ENCODE assay signal across 23 mouse cellular contexts in the genomic region with DNA sequence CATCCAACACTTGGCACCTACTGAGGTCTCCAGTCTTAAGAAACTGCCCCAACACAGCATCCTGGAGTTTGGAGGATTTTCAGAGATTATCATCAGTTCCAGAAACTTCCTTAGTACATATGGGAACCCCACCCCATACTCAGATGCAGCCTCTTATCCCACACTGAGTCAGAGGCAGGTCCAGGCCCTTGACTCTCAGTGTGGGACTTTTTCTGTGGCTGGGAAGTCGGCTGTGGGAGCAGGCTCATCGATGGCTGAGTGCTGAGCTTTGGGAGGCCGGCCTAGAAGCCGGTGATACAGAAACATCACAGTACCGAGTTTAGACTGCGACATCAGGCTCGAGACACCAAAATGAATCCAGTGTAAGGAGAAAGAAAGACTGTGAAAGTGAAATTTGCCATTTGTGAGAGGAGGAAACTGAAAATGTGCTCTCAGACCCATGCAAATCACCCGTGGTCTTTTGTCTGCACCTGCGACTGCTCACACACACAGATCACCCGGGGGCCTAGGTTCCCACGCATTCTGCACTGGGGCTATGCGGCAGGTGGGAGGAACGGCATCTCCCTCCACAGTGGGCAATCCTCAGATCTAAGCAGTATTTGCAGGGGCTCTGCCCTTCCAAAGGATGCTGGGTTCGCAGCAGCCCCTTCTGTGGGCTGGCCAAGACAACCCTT. TPM values are rescaled to one million over a fixed set of nuclear protein-coding genes. Genes with fewer than 3 reads are reported as not detected.
DNase-seq lines count a peak whose midpoint lies in the region; TF ChIP-seq lines count a peak whose summit lies in the region.
"Had no signal": no experiment of that assay in that cellular context is flagged by ENCODE, and none has a peak within 500 bp of the region (broad histone marks: within the 10 kb centered on the region; RNA-seq: fewer than 3 reads in every experiment).

No protein-coding gene starts in this region.

- 67% methylated on average over 14 of the region's 14 CpGs for WGBS in bone marrow, adult 2 months

- TF ChIP-seq POLR2A in bone marrow, adult 2 months (IDR thresholded peaks at IDR 0.05; ENCODE audit: borderline replicate concordance, control insufficient read depth, low read depth, low read length): peak; percentile 54; the same call in 1 of the 2 replicates

- no peaks in the 10 kb centered on the region for H3K27me3 ChIP-seq in splenic B cell, adult 2 months (ENCODE audit: control insufficient read depth, insufficient read depth, low read length, poor library complexity, severe bottlenecking)
- H3K27me3 ChIP-seq: embryonic facial prominence, embryonic 15.5 days; heart, embryonic 15.5 days; hindbrain, embryonic 15.5 days had no signal

- no peaks in the 10 kb centered on the region for H3K36me3 ChIP-seq in splenic B cell, adult 2 months (ENCODE audit: control insufficient read depth, insufficient read depth, low read length, poor library complexity, severe bottlenecking)
- H3K36me3 ChIP-seq: embryonic facial prominence, embryonic 15.5 days; forebrain, embryonic 10.5 days; G1E; heart, embryonic 15.5 days; hindbrain, embryonic 15.5 days had no signal

- peak overlapping the region; percentile 51 for H3K27ac ChIP-seq in bone marrow, adult 2 months (ENCODE audit: control insufficient read depth, insufficient read depth, low read depth, low read length, poor library complexity)
- H3K27ac ChIP-seq: embryonic facial prominence, embryonic 15.5 days; forebrain, embryonic 10.5 days; gastrocnemius, adult 2 months; heart, embryonic 15.5 days; hindbrain, embryonic 15.5 days had no signal

- peaks cover 9% of the 10 kb centered on the region for H3K4me1 ChIP-seq in bone marrow, adult 2 months (ENCODE audit: control insufficient read depth, insufficient read depth, low read length)
- H3K4me1 ChIP-seq: embryonic facial prominence, embryonic 15.5 days; heart, embryonic 15.5 days; hindbrain, embryonic 15.5 days had no signal

- no peak overlapping the region for H3K4me3 ChIP-seq in bone marrow, adult 2 months (replicated peaks; ENCODE audit: control insufficient read depth, low read depth, low read length)
- H3K4me3 ChIP-seq: embryonic facial prominence, embryonic 15.5 days; erythroblast, embryonic 14.5 days; forebrain, embryonic 10.5 days; gastrocnemius, adult 2 months; heart, embryonic 15.5 days; hindbrain, embryonic 15.5 days had no signal

- intact Hi-C loops in left cerebral cortex, postnatal 14 days (cut with DNase I): no loop called here

- TF ChIP-seq CTCF in bone marrow, adult 2 months (IDR thresholded peaks at IDR 0.05; ENCODE audit: control insufficient read depth, insufficient read depth, low read length): no peak

- peak; percentile 74 for DNase-seq in heart, adult 11 months
- DNase-seq in heart, adult 9 months (ENCODE audit: low spot score in 2 of 2): no peak
- DNase-seq in A20 (ENCODE audit: low read depth, low spot score): peak; percentile 90
- DNase-seq in splenic B cell, adult 2 months (ENCODE audit: low read depth, low spot score): peak; percentile 73
- no peak for DNase-seq in left cerebral cortex, postnatal 14 days (ENCODE audit: low spot score in 2 of 2)
- DNase-seq in frontal cortex, adult 2 months (ENCODE audit: extremely low spot score in 1 of 2, low spot score in 1 of 2): no peak
- DNase-seq: adrenal gland, adult 8-10 months; adrenal gland, postnatal 36 days; cerebellum, adult 11 months; cerebellum, adult 8-10 months; cerebellum, postnatal 14 days; embryo, embryonic 11 days; gastrocnemius, adult 2 months; gastrocnemius, postnatal 36 days; heart, adult 18-20 months; heart, postnatal 14 days had no signal

RNA-seq across cellular contexts. Expression of a gene that starts 41.5 kb away (rescaled TPM):
- polyA plus RNA-seq in bone marrow, adult 2 months (2011; ENCODE audit: insufficient read depth, insufficient read length, low replicate concordance, missing spikeins): 5.9 and 8.7 TPM in 2 replicates
- total RNA-seq in left cerebral cortex, postnatal 14 days (2021): 10 to 100 TPM; 13.7 to 17.2 TPM
- 31.4 and 31.7 TPM in 2 replicates for polyA plus RNA-seq in frontal cortex, adult 2 months (2012; rRNA removed)

Comparison
In these comparisons a context has a peak if more than half of its experiments do, and no peak if none do; other contexts are left out.
1. DNase-seq: peak in heart, adult 11 months (single experiment), A20 (single experiment) and splenic B cell, adult 2 months (single experiment); none in heart, adult 9 months (0 of 2), left cerebral cortex, postnatal 14 days (0 of 2) and frontal cortex, adult 2 months (0 of 2).